Mouse (Mus musculus) adipocyte (in vitro differentiated cells): ENCODE measurements around the gene Scn8a.

ENCODE experiments used
- DNase-seq: peaks from one replicate; pipeline ENCODE4 v3.0.0-alpha.2; 2016; ENCODE audit warnings: low spot score

The Scn8a gene

GRCm38 (mm10) chr15:101042613-101043012 is 173.0 kb downstream of the Scn8a start:
- peak; percentile 71 for DNase-seq

DNA sequence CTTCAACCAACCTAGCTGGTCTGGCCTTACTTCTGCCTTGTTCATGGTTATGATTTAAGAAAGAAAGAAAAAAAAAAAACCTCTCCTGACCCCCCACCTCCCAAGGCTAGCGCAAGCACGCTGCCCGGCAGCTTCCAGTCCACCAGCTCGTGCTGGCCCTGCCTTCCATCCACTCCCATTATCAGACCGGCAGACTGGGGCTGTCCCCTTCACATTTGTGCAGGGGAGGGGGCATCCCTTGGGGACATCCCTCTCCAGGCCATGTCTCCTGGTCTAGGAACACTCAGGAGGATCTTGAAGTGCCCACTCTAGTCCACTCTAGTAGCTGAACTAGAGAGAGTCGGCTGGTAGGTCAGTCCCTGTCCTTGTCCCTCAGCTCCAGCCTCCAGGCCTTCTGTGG is 174.9 kb downstream of the Scn8a start:
- no peak for DNase-seq

GRCm38 (mm10) chr15:101046039-101046526 is 176.4 kb downstream of the Scn8a start:
- no peak for DNase-seq

DNA sequence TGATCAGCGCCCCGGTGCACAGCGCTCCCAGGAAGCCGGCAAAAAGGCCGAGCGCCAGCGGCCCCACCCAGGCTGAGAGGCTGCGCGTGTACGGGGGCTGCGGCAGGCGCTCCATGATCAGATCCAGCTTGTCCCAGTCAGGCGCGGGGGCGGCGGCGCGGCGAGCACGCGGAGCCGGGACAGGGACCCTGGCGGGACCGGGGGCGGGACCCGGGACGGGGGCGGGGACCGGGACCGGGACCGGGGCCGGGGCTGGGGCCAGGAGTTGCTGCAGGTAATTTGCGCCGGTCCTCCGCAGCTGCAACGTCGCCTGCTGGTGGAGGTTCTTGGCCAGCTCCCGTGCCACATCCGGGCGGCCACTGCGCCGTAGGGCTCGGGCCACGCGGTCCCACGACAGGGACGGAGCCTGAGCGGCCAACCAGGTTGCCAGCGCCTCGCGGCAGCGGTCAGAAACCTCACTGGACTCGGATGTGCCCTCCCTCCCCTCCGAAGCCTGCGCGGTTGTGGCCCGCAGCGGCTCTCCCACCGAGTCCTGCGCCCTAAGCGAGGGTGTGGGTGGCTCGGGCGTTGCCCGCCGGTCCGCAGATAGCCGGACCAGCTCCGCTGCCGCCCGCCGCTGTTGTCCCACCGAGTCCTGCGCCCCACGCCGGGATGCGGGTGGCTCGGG is 177.0 kb downstream of the Scn8a start:
- no peak for DNase-seq

- DNase-seq, result no peak
Observed at GRCm38 (mm10) chr15:101047194-101047555, 177.5 kb downstream of the Scn8a start, which contains the start of gene Gm47841. TSS of gene Gm47841 (minus strand) at chr15:101047397.

DNA sequence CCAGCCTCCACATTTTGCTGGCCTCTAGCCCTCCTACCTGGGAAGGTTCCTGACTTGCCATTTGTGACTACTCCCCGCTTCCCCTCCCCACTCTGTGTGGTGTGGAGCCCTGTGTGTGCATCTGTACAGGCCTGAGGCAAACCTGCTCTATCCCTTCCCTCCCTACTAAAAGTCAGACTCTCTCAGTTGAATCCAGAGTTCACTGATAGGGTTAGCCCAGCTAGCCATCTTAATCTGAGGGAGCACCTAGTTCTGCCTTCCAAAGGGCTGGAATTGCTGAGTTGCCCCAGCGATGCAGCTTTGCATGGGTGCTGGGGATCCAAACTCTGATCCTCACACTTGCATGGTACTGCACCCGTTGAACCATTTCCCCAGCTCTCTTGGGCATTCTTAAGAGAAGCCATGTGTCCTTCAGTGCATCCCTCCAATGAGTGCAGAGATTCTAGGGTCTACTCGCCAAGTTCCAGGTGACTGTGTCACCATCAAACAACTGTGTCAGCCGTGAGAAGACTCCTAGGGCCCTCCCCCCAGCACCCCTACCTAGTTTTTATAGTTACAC is 178.8 kb downstream of the Scn8a start:
- no peak for DNase-seq

GRCm38 (mm10) chr15:101051869-101052268 is 182.2 kb downstream of the Scn8a start:
- DNase-seq, result no peak

- DNase-seq, result no peak
Observed at GRCm38 (mm10) chr15:101052560-101053501, 183.2 kb downstream of the Scn8a start.

GRCm38 (mm10) chr15:101053832-101054459 is 184.3 kb downstream of the Scn8a start:
- no peak for DNase-seq

GRCm38 (mm10) chr15:101054541-101054940 is 184.9 kb downstream of the Scn8a start:
- DNase-seq, result no peak

DNA sequence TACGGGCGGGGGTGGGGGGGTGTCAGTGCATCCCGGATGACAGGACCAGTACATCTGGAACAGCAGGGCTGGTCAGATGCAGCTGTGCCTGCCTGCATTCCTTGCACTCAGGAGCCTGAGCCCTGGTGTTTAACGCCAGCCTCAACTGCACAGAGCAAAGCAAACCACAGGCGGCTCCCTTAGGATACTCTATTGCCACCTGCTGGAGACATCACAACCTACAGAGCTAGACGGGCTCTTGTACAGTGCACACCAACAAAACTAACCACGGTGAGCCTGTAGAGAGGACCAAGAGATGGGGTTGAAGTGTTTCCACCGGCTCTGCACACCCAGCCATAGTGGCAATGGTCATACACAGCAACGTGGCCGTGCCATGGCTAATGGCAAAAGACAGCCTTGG is 186.6 kb downstream of the Scn8a start:
- DNase-seq, result peak; percentile 40

- no peak for DNase-seq
Observed at GRCm38 (mm10) chr15:101059570-101060279, 190.1 kb downstream of the Scn8a start.

DNA sequence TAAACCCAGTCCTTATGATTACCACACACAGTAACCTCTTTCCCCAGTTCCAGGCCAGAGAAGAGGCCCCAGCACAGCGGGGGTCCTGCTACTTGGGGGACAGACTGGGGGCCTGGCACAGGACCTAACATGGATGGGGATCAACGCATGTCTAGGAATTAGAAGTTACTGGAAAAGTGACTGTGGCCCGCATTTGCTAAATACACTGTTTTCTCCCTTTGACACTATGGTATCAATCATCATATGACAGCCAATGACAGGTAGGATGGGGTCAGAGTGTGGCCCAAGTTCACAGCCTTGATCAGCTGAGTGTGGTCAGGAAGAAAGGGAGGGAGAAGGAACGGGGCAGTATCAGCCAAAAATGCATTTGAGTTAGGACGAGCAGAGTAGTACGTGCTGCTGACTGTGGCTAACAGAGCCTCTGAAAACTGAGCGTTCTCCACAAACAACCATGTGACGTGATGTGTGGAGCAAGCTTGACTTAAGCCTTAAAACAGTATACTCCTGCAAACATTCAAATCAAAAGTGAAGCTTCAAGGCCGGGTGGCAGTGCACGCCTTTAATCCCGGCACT is 190.7 kb downstream of the Scn8a start:
- no peak for DNase-seq

GRCm38 (mm10) chr15:101065069-101065468 is 195.4 kb downstream of the Scn8a start:
- no peak for DNase-seq

GRCm38 (mm10) chr15:101066364-101066847 is 196.7 kb downstream of the Scn8a start:
- DNase-seq, result no peak

- DNase-seq, result no peak
Observed at GRCm38 (mm10) chr15:101066920-101067696, 197.4 kb downstream of the Scn8a start.

DNA sequence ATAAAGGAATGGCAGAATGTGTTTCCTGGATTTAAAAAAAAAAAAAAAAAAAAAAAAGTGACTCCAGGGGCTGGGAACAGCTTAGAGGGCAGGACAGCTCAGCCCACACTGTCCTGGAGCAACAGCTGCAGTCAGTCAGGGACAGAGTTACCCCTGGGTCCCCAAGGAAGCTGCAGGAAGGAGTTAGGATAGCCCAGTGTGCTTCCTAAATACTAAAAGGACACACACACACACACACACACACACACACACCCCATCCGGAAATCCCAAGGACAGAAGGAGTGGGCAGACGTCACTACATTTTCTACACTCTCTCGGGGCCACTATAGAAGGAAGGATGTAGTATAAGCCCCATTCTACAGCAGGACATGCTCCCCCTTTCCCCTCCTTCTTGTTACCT is 198.4 kb downstream of the Scn8a start:
- DNase-seq, result no peak

GRCm38 (mm10) chr15:101068671-101069070 is 199.0 kb downstream of the Scn8a start:
- DNase-seq, result no peak

GRCm38 (mm10) chr15:101069641-101070190 is 200.1 kb downstream of the Scn8a start:
- DNase-seq, result no peak

DNA sequence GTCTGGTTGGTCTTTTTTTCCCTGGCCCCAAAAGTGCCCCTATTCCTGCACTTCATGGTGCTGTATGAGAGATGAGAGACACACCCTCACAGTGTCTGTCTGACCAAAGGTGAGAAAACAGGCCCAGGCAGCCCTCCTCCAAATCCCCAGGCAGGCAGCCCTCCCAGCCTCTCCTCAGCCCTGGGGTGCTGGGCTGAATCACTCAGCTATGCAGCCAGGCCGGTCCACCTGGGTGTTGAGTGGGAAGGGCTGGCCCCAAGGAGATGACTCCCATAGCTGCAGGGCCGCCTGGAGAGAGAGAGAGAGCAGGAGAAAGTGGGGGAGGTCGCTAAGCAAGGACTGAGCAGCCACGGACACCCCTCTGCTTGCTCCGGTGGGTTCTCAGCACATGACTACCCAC is 201.1 kb downstream of the Scn8a start:
- no peak for DNase-seq
